Comparison of ENCODE assay signal across 30 mouse cellular contexts in genomic region chr10:84949684-84950010, GRCm38 (mm10). TPM values are rescaled to one million over a fixed set of nuclear protein-coding genes. Genes with fewer than 3 reads are reported as not detected.
A peak's percentile ranks its signal among the peaks of the same experiment; 100 is the strongest.
DNase-seq lines count a peak whose midpoint lies in the region; ATAC-seq and TF ChIP-seq lines count a peak whose summit lies in the region.
"Had no signal": no experiment of that assay in that cellular context is flagged by ENCODE, and none has a peak within 500 bp of the region (broad histone marks: within the 10 kb centered on the region; RNA-seq: fewer than 3 reads in every experiment).

No protein-coding gene starts in this region.

- H3K4me3 ChIP-seq in kidney, postnatal 0 days (replicated peaks; ENCODE audit: low read depth, low read length) = no peak overlapping the region
- no peak overlapping the region for H3K4me3 ChIP-seq in lung, postnatal 0 days (ENCODE audit: low read depth, low read length)
- H3K4me3 ChIP-seq in stomach, embryonic 16.5 days (replicated peaks; ENCODE audit: low read length) = no peak overlapping the region
- H3K4me3 ChIP-seq: embryonic facial prominence, embryonic 13.5 days; forebrain, embryonic 10.5 days; forebrain, embryonic 15.5 days; heart, embryonic 12.5 days; hindbrain, embryonic 12.5 days; kidney, embryonic 15.5 days; liver, embryonic 12.5 days; megakaryocyte, embryonic 14.5 days; midbrain, embryonic 12.5 days; myocyte; neural tube, embryonic 12.5 days had no signal

- 71% methylated on average over 3 of the region's 3 CpGs for WGBS in kidney, postnatal 0 days
- 37% methylated on average over 3 of the region's 3 CpGs for WGBS in lung, postnatal 0 days
- WGBS in stomach, embryonic 16.5 days = 53% methylated on average over 3 of the region's 3 CpGs

- H3K4me1 ChIP-seq in kidney, postnatal 0 days (replicated peaks; ENCODE audit: insufficient read depth, low read length) = no peaks in the 10 kb centered on the region
- peaks cover 9% of the 10 kb centered on the region; the same call in 1 of the 2 replicates for H3K4me1 ChIP-seq in lung, postnatal 0 days (ENCODE audit: insufficient read depth, low read depth, low read length)
- peaks cover 25% of the 10 kb centered on the region for H3K4me1 ChIP-seq in stomach, embryonic 16.5 days (ENCODE audit: control insufficient read depth, insufficient read depth, low read length)
- H3K4me1 ChIP-seq: forebrain, embryonic 10.5 days; forebrain, embryonic 15.5 days; hindbrain, embryonic 12.5 days; midbrain, embryonic 12.5 days had no signal

- no peaks in the 10 kb centered on the region for H3K27me3 ChIP-seq in kidney, postnatal 0 days (ENCODE audit: insufficient read depth, low read length)
- H3K27me3 ChIP-seq in lung, postnatal 0 days (replicated peaks; ENCODE audit: insufficient read depth, low read length) = no peaks in the 10 kb centered on the region
- H3K27me3 ChIP-seq in stomach, embryonic 16.5 days (ENCODE audit: control insufficient read depth, insufficient read depth, low read length) = no peaks in the 10 kb centered on the region
- H3K27me3 ChIP-seq: embryonic facial prominence, embryonic 13.5 days; forebrain, embryonic 15.5 days; heart, embryonic 12.5 days; hindbrain, embryonic 12.5 days; kidney, embryonic 15.5 days; liver, embryonic 12.5 days; megakaryocyte, embryonic 14.5 days; midbrain, embryonic 12.5 days; neural tube, embryonic 12.5 days; Patski had no signal

- no peak overlapping the region for H3K27ac ChIP-seq in kidney, postnatal 0 days
- H3K27ac ChIP-seq in lung, postnatal 0 days (ENCODE audit: low read length) = no peak overlapping the region
- H3K27ac ChIP-seq in stomach, embryonic 16.5 days (ENCODE audit: low read length) = peak overlapping the region; percentile 61
- H3K27ac ChIP-seq: embryonic facial prominence, embryonic 13.5 days; forebrain, embryonic 10.5 days; forebrain, embryonic 15.5 days; hindbrain, embryonic 12.5 days; hindbrain, postnatal 0 days; kidney, embryonic 15.5 days; liver, embryonic 12.5 days; neural tube, embryonic 12.5 days had no signal

- peak; percentile 73 for TF ChIP-seq EP300 in lung, postnatal 0 days (IDR thresholded peaks at IDR 0.05)

- peak; percentile 76 for DNase-seq in heart, adult 11 months
- no peak for DNase-seq in heart, adult 9 months (ENCODE audit: low spot score in 2 of 2)
- DNase-seq in kidney, postnatal 0 days (ENCODE audit: low spot score) = peak; percentile 33
- no peak for DNase-seq in kidney, adult 11 months
- DNase-seq in lung, postnatal 0 days (ENCODE audit: low spot score) = peak; percentile 74
- no peak for DNase-seq in layer of hippocampus, postnatal 10 days (ENCODE audit: low spot score in 2 of 2)
- DNase-seq: adrenal gland, postnatal 36 days; cerebellum, adult 18-20 months; cerebellum, postnatal 10 days; kidney, adult 18-20 months; kidney, postnatal 36 days; layer of hippocampus, postnatal 36 days; left cerebral cortex, postnatal 4 days; liver, postnatal 0 days; right cerebral cortex, postnatal 4 days; thymus, postnatal 4 days had no signal

- no peak for TF ChIP-seq CTCF in kidney, postnatal 0 days (IDR thresholded peaks at IDR 0.05; ENCODE audit: low read depth)
- no peak for TF ChIP-seq CTCF in lung, postnatal 0 days (IDR thresholded peaks at IDR 0.05)

- H3K4me2 ChIP-seq in kidney, postnatal 0 days (ENCODE audit: low read length) = no peak overlapping the region
- no peak overlapping the region for H3K4me2 ChIP-seq in lung, postnatal 0 days (replicated peaks; ENCODE audit: low read depth, low read length)
- no peak overlapping the region for H3K4me2 ChIP-seq in stomach, embryonic 16.5 days (ENCODE audit: low read depth, low read length)
- H3K4me2 ChIP-seq: embryonic facial prominence, embryonic 13.5 days; forebrain, embryonic 15.5 days; heart, embryonic 12.5 days; hindbrain, embryonic 12.5 days; kidney, embryonic 15.5 days; liver, embryonic 12.5 days; midbrain, embryonic 12.5 days; neural tube, embryonic 12.5 days had no signal

- peaks cover 21% of the 10 kb centered on the region; the same call in 1 of the 2 replicates for H3K36me3 ChIP-seq in kidney, postnatal 0 days (ENCODE audit: insufficient read depth, low read length)
- peaks cover 10% of the 10 kb centered on the region; the same call in 1 of the 2 replicates for H3K36me3 ChIP-seq in lung, postnatal 0 days (ENCODE audit: insufficient read depth, low read length)
- H3K36me3 ChIP-seq in stomach, embryonic 16.5 days (ENCODE audit: control insufficient read depth, insufficient read depth, low read length) = peaks cover 11% of the 10 kb centered on the region

- H3K9ac ChIP-seq in kidney, postnatal 0 days (ENCODE audit: low read depth, low read length) = no peak overlapping the region
- H3K9ac ChIP-seq in lung, postnatal 0 days (replicated peaks; ENCODE audit: low read depth) = no peak overlapping the region
- no peak overlapping the region for H3K9ac ChIP-seq in stomach, embryonic 16.5 days (ENCODE audit: low read length)
- H3K9ac ChIP-seq: embryonic facial prominence, embryonic 13.5 days; forebrain, embryonic 15.5 days; heart, embryonic 12.5 days; hindbrain, embryonic 12.5 days; kidney, embryonic 15.5 days; liver, embryonic 12.5 days; liver, postnatal 0 days; midbrain, embryonic 12.5 days; neural tube, embryonic 12.5 days had no signal

- no peak for ATAC-seq in kidney, postnatal 0 days (replicated peaks; ENCODE audit: low FRiP score, low read depth)
- ATAC-seq in lung, postnatal 0 days = peak; percentile 84
- ATAC-seq in stomach, embryonic 16.5 days (ENCODE audit: insufficient read depth, low FRiP score) = peak; percentile 58; the same call in 1 of the 2 replicates
- ATAC-seq: forebrain, embryonic 15.5 days; hindbrain, postnatal 0 days; liver, embryonic 12.5 days; liver, postnatal 0 days; Patski had no signal

- H3K9me3 ChIP-seq in kidney, postnatal 0 days (replicated peaks; ENCODE audit: low read length) = no peaks in the 10 kb centered on the region
- no peaks in the 10 kb centered on the region for H3K9me3 ChIP-seq in lung, postnatal 0 days (ENCODE audit: low read length)
- no peaks in the 10 kb centered on the region for H3K9me3 ChIP-seq in stomach, embryonic 16.5 days (replicated peaks; ENCODE audit: control insufficient read depth, low read length)
- H3K9me3 ChIP-seq: embryonic facial prominence, embryonic 13.5 days; forebrain, embryonic 10.5 days; forebrain, embryonic 15.5 days; heart, embryonic 12.5 days; hindbrain, embryonic 12.5 days; kidney, embryonic 15.5 days; liver, embryonic 12.5 days; megakaryocyte, embryonic 14.5 days; midbrain, embryonic 12.5 days; neural tube, embryonic 12.5 days had no signal

RNA-seq across cellular contexts. Expression of gene Ric8b, which starts 32.2 kb away (rescaled TPM):
- polyA plus RNA-seq in kidney, postnatal 0 days (2015; fragmentation: Nextera tagmentation; extraction: Ambion mirVana) = 16.3 and 17.2 TPM in 2 replicates
- polyA plus RNA-seq in lung, postnatal 0 days (2015; fragmentation: Nextera tagmentation; extraction: Ambion mirVana) = 9.6 and 12.7 TPM in 2 replicates
- polyA plus RNA-seq in stomach, embryonic 16.5 days (2015; fragmentation: Nextera tagmentation; extraction: Ambion mirVana) = 17.6 and 18.2 TPM in 2 replicates
- total RNA-seq in layer of hippocampus, postnatal 10 days (2021) = 10 to 100 TPM; 30.4 to 37.0 TPM

Comparison
In these comparisons a context has a peak if more than half of its experiments do, and no peak if none do; other contexts are left out.
1. DNase-seq: peak in heart, adult 11 months (single experiment), kidney, postnatal 0 days (single experiment) and lung, postnatal 0 days (single experiment); none in heart, adult 9 months (0 of 2), kidney, adult 11 months (single experiment) and layer of hippocampus, postnatal 10 days (0 of 2).